Mouse (Mus musculus) midbrain, embryonic 12.5 days (tissue): ENCODE measurements around the gene Shank2. TPM values are rescaled to one million over a fixed set of nuclear protein-coding genes. Genes with fewer than 3 reads are reported as not detected.

Source experiments
- ATAC-seq: fragments of 200-750 bp; cut with Nextera tagmentation; 2 replicates; pipeline ENCODE4 v1.8.0; 2017; ENCODE audit warnings: low read depth, moderate TSS enrichment, moderate library complexity; ENCODE audit not compliant: low FRiP score
- H3K27ac ChIP-seq: fragments of 300-500 bp; sonication (generic); replicated peaks from 2 replicates; pipeline ENCODE4 v1.5.1; 2016; ENCODE audit warnings: mild to moderate bottlenecking
- H3K27me3 ChIP-seq: fragments of 300-500 bp; sonication (generic); 2 replicates; pipeline ENCODE4 v1.6.1; 2016; ENCODE audit warnings: mild to moderate bottlenecking
- H3K36me3 ChIP-seq: fragments of 300-500 bp; sonication (generic); 2 replicates; pipeline ENCODE4 v1.6.1; 2016
- H3K4me1 ChIP-seq: fragments of 300-500 bp; sonication (generic); 2 replicates; pipeline ENCODE4 v1.6.1; 2016
- H3K4me2 ChIP-seq: fragments of 300-500 bp; sonication (generic); replicated peaks from 2 replicates; pipeline ENCODE4 v1.6.1; 2016; ENCODE audit warnings: mild to moderate bottlenecking, moderate library complexity
- H3K4me3 ChIP-seq: fragments of 300-500 bp; sonication (generic); 2 replicates; pipeline ENCODE4 v1.5.1; 2016; ENCODE audit warnings: mild to moderate bottlenecking
- H3K9ac ChIP-seq: fragments of 300-500 bp; sonication (generic); replicated peaks from 2 replicates; pipeline ENCODE4 v1.6.1; 2016; ENCODE audit warnings: mild to moderate bottlenecking, moderate library complexity
- H3K9me3 ChIP-seq: fragments of 300-500 bp; sonication (generic); 2 replicates; pipeline ENCODE4 v1.6.1; 2016; ENCODE audit warnings: mild to moderate bottlenecking
- WGBS: fragments of 180-500 bp; shearing (Covaris S2); methylation state at CpG from one replicate; pipeline ENCODE4 v1.1.7; 2016; 5-methylcytosine and 5-hydroxymethylcytosine counted together
- polyA plus RNA-seq: library from polyadenylated mRNA; unstranded; fragments of >200 nt; fragmentation: Nextera tagmentation; extraction: Ambion mirVana; gene quantifications from 2 replicates; pipeline ENCODE4 v1.2.1, GENCODE M21; 2016

The Shank2 gene
- polyA plus RNA-seq, 1 experiment from 2014 or later = 2.8 TPM

- Histone ChIP-seq H3K27me3 (no peaks in the 10 kb centered on the region), H3K9me3 (no peaks in the 10 kb centered on the region), H3K4me3 (no peak overlapping the region), H3K9ac (no peak overlapping the region), H3K4me2 (no peak overlapping the region), H3K36me3 (no peaks in the 10 kb centered on the region), H3K27ac (no peak overlapping the region), H3K4me1 (no peaks in the 10 kb centered on the region)
- WGBS = 36% methylated on average over 2 of the region's 2 CpGs
- no peak for ATAC-seq
Observed at GRCm38 (mm10) chr7:144143941-144144340, 142.2 kb downstream of the Shank2 start.

DNA sequence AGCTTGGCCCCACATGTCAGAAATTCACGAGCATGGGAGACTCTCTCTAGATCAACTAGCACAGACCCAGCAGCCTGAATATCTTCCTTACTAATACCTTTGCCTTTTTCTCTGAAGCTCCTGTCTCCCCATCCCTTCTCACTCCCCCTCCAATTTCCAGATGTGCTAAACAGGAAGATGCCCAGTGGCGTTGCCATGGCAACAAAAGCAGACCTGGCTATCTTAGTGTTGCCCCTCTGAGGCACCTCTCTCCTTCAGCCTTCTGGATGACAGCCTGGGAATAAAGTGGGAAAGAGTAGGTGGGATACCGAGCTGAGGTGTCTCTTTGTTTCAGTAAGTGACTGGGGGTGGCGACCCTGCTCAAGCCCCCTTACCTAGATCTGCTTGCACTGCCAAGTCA lies 146.4 kb downstream of the Shank2 start:
- Histone ChIP-seq H3K36me3 (no peaks in the 10 kb centered on the region), H3K9me3 (no peaks in the 10 kb centered on the region), H3K4me1 (no peaks in the 10 kb centered on the region), H3K4me3 (no peak overlapping the region), H3K4me2 (no peak overlapping the region), H3K27me3 (no peaks in the 10 kb centered on the region), H3K9ac (no peak overlapping the region), H3K27ac (no peak overlapping the region)
- no peak for ATAC-seq
- 81% methylated on average over 4 of the region's 4 CpGs for WGBS

GRCm38 (mm10) chr7:144153124-144153523 lies 151.4 kb downstream of the Shank2 start:
- Histone ChIP-seq H3K4me2 (no peak overlapping the region), H3K9ac (no peak overlapping the region), H3K4me1 (0 out of 2 replicates have a peak, but pooled peaks cover 5% of the 10 kb centered on the region), H3K4me3 (no peak overlapping the region), H3K27me3 (no peaks in the 10 kb centered on the region), H3K36me3 (no peaks in the 10 kb centered on the region), H3K27ac (no peak overlapping the region), H3K9me3 (no peaks in the 10 kb centered on the region)
- ATAC-seq = no peak
- WGBS = 84% methylated on average over 4 of the region's 4 CpGs

DNA sequence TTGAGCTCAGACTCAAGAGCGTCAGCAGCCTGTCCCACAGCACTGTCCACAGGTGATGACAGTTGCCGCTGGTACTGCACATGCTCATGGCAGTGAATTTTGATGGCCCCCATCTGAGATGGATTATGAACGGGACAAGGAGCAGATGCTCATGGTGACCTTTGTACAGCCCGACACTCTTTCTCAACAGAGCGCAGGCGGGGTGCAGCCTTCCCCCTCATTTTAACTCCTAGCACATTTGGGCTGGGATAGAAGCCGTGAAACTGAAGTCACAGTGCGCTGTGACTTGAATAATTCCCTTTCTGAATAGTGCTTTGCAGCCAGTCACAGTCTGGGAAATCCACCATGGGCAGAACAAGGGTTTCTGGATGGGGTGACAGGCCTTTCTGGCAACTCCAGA lies 152.0 kb downstream of the Shank2 start:
- WGBS = 46% methylated on average over 8 of the region's 8 CpGs
- no peak overlapping the region for H3K27ac ChIP-seq

DNA sequence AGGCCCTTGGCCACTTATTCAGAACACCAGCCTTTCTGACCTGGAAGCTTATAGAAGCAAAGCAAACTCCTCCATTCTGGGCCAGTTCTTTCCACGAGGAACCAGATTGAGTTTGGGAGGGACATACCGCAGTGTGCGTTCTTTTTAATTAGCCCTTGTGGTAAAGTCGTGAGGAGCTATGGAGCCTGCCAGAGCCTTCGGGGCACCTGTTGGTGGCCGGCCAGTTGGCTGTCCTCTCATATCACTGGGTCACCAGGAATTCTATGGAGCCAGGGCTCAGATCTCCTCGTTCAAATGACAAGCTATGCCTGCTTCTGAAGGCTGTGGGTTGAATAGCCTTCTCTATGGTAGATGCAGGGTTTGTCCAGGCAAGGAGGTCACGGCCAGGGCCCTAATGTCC lies 156.2 kb downstream of the Shank2 start:
- Histone ChIP-seq H3K9me3 (no peaks in the 10 kb centered on the region), H3K4me2 (no peak overlapping the region), H3K4me1 (peaks cover 8% of the 10 kb centered on the region; the same call in 1 of the 2 replicates), H3K27ac (no peak overlapping the region), H3K27me3 (no peaks in the 10 kb centered on the region), H3K36me3 (no peaks in the 10 kb centered on the region), H3K9ac (no peak overlapping the region), H3K4me3 (no peak overlapping the region)
- WGBS = 95% methylated on average over 8 of the region's 8 CpGs
- no peak for ATAC-seq

More for the DNA sequence above, 152.0 kb downstream of the Shank2 start:
- Histone ChIP-seq H3K9me3 (no peaks in the 10 kb centered on the region), H3K4me2 (no peak overlapping the region), H3K9ac (no peak overlapping the region), H3K4me1 (0 out of 2 replicates have a peak, but pooled peaks cover 5% of the 10 kb centered on the region), H3K4me3 (no peak overlapping the region), H3K27me3 (no peaks in the 10 kb centered on the region), H3K36me3 (no peaks in the 10 kb centered on the region)
- no peak for ATAC-seq

GRCm38 (mm10) chr7:144159556-144159955 lies 157.8 kb downstream of the Shank2 start:
- H3K27ac ChIP-seq = no peak overlapping the region
- WGBS = 84% methylated on average over 8 of the region's 8 CpGs
- no peaks in the 10 kb centered on the region for H3K36me3 ChIP-seq
- H3K9me3 ChIP-seq = no peaks in the 10 kb centered on the region
- no peaks in the 10 kb centered on the region for H3K27me3 ChIP-seq
- no peak overlapping the region for H3K4me3 ChIP-seq
- no peak for ATAC-seq
- peaks cover 3% of the 10 kb centered on the region; the same call in 1 of the 2 replicates for H3K4me1 ChIP-seq
- no peak overlapping the region for H3K4me2 ChIP-seq
- H3K9ac ChIP-seq = no peak overlapping the region

- Histone ChIP-seq H3K4me3 (no peak overlapping the region), H3K27me3 (no peaks in the 10 kb centered on the region), H3K36me3 (no peaks in the 10 kb centered on the region), H3K9ac (no peak overlapping the region), H3K27ac (no peak overlapping the region), H3K4me2 (no peak overlapping the region), H3K9me3 (no peaks in the 10 kb centered on the region), H3K4me1 (peaks cover 3% of the 10 kb centered on the region; the same call in 1 of the 2 replicates)
- WGBS = 65% methylated on average over 2 of the region's 2 CpGs
- no peak for ATAC-seq
Observed at GRCm38 (mm10) chr7:144160066-144160465, 158.3 kb downstream of the Shank2 start.

DNA sequence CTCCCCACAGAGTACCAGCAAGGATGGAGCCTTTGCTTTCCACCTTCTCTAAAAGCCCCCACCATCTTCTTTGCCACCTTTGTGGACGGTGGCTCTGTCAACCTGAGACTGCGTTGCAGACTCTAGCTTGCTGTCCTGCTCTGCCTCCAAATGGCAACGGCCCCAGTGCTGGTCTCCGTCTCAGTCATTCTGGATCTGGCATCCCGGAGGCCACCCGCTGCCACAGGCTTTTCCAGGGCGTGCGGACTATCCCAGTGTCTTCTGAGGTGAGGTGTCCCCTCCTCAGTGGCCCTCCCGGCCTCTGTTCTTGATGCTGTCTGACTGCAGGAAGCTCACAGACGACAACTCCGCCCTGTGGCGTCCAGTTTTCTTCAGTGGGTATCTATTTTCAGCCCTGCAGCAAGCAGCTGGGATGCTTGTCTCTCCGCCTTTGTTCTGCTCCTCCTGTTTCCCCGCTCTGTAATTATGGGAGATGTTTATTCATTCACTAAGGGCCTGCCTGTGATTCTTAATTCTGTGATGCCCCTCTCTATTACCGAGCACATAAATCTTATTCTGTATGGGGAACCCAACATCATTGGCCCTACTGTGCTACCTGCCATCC lies 159.0 kb downstream of the Shank2 start:
- WGBS = 87% methylated on average over 15 of the region's 15 CpGs
- Histone ChIP-seq H3K4me1 (peaks cover 3% of the 10 kb centered on the region; the same call in 1 of the 2 replicates), H3K27me3 (no peaks in the 10 kb centered on the region), H3K27ac (no peak overlapping the region), H3K4me2 (no peak overlapping the region), H3K4me3 (no peak overlapping the region), H3K36me3 (no peaks in the 10 kb centered on the region), H3K9me3 (no peaks in the 10 kb centered on the region), H3K9ac (no peak overlapping the region)
- no peak for ATAC-seq

DNA sequence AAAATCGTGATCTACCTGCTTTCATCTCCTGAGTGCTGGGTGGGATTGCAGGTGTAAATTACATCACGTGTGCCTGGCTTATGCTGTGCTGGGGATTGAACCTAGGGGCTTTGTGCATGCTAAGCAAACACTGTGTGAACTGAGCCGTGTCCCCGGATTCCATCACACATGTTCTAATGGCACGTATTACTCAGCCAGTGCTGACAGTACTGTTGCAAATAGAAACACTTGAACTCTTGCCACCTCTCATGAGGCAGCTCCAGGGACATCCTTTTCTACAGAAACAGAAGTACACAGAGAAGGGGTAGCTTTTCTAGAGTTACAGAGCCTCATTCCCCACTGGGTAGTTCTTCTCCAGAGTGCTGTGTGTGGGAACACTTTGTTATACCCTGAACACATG lies 168.5 kb downstream of the Shank2 start:
- 82% methylated on average over 5 of the region's 5 CpGs for WGBS
- peaks cover 22% of the 10 kb centered on the region for H3K27me3 ChIP-seq
- H3K4me1 ChIP-seq = peaks cover 5% of the 10 kb centered on the region
- H3K4me3 ChIP-seq = no peak overlapping the region
- H3K9me3 ChIP-seq = no peaks in the 10 kb centered on the region
- H3K9ac ChIP-seq = no peak overlapping the region
- H3K27ac ChIP-seq = no peak overlapping the region
- H3K36me3 ChIP-seq = no peaks in the 10 kb centered on the region
- no peak overlapping the region for H3K4me2 ChIP-seq
- no peak for ATAC-seq

DNA sequence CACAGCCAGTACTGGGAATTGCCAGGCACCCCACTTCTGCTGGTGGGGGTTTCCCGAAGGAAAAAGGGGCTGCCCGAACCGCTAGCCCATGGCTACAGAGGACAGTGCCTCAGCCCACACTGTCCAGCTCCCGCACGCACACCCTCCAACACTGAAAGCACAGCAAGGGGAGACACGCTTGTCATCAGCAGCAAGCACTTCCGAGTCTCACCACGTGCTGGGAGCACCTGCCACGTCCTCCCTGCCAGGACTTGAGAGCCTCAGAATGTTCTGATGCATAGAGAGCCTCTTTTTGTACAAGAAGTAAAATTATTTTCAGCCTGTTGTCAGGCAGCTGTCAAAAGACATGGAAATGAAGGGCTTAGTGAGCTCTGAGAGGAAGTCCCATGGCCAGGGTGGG lies 169.0 kb downstream of the Shank2 start:
- 78% methylated on average over 9 of the region's 9 CpGs for WGBS
- Histone ChIP-seq H3K9me3 (no peaks in the 10 kb centered on the region), H3K9ac (no peak overlapping the region), H3K27me3 (peaks cover 26% of the 10 kb centered on the region), H3K4me1 (peaks cover 9% of the 10 kb centered on the region), H3K36me3 (no peaks in the 10 kb centered on the region), H3K27ac (no peak overlapping the region), H3K4me2 (no peak overlapping the region), H3K4me3 (no peak overlapping the region)
- ATAC-seq = no peak

GRCm38 (mm10) chr7:144173869-144174268 lies 172.1 kb downstream of the Shank2 start:
- ATAC-seq = no peak
- Histone ChIP-seq H3K4me3 (no peak overlapping the region), H3K36me3 (no peaks in the 10 kb centered on the region), H3K9ac (no peak overlapping the region), H3K27ac (no peak overlapping the region), H3K9me3 (no peaks in the 10 kb centered on the region), H3K27me3 (peaks cover 44% of the 10 kb centered on the region), H3K4me2 (no peak overlapping the region), H3K4me1 (peaks cover 14% of the 10 kb centered on the region)
- 95% methylated on average over 6 of the region's 6 CpGs for WGBS

GRCm38 (mm10) chr7:144174329-144174728 lies 172.6 kb downstream of the Shank2 start:
- peaks cover 44% of the 10 kb centered on the region for H3K27me3 ChIP-seq
- no peak for ATAC-seq
- 85% methylated on average over 14 of the region's 14 CpGs for WGBS
- peaks cover 14% of the 10 kb centered on the region for H3K4me1 ChIP-seq
- H3K9me3 ChIP-seq = no peaks in the 10 kb centered on the region
- no peak overlapping the region for H3K9ac ChIP-seq
- H3K4me3 ChIP-seq = no peak overlapping the region
- H3K4me2 ChIP-seq = no peak overlapping the region
- H3K27ac ChIP-seq = no peak overlapping the region
- H3K36me3 ChIP-seq = no peaks in the 10 kb centered on the region

- Histone ChIP-seq H3K27me3 (peaks cover 45% of the 10 kb centered on the region), H3K4me1 (peaks cover 14% of the 10 kb centered on the region), H3K36me3 (no peaks in the 10 kb centered on the region), H3K4me2 (peak overlapping the region; percentile 62), H3K4me3 (0 out of 2 replicates have a peak overlapping the region, but pooled peaks have one; percentile 38), H3K9me3 (no peaks in the 10 kb centered on the region), H3K27ac (no peak overlapping the region), H3K9ac (no peak overlapping the region)
- no peak for ATAC-seq
- 33% methylated on average over 7 of the region's 7 CpGs for WGBS
Observed at GRCm38 (mm10) chr7:144175025-144175424, 173.3 kb downstream of the Shank2 start.
